Mouse (Mus musculus) intestine, postnatal 0 days (tissue): Measurements from ENCODE around the gene Thap3. TPM values are rescaled to one million over a fixed set of nuclear protein-coding genes. Genes with fewer than 3 reads are reported as not detected.

Experiments
- ATAC-seq: fragments of 200-750 bp; cut with Nextera tagmentation; 2 replicates; pipeline ENCODE4 v1.8.0; 2017; ENCODE audit warnings: mild to moderate bottlenecking, moderate TSS enrichment, moderate library complexity
- H3K27ac ChIP-seq: fragments of 300-500 bp; sonication (generic); 2 replicates; pipeline ENCODE4 v1.5.1; 2014; ENCODE audit warnings: mild to moderate bottlenecking, low read depth, low read length, moderate library complexity
- H3K27me3 ChIP-seq: fragments of 300-500 bp; sonication (generic); replicated peaks from 2 replicates; pipeline ENCODE4 v1.6.1; 2014; ENCODE audit warnings: low read length, mixed read lengths; ENCODE audit not compliant: control insufficient read depth, insufficient read depth
- H3K36me3 ChIP-seq: fragments of 300-500 bp; sonication (generic); 2 replicates; pipeline ENCODE4 v1.6.1; 2014; ENCODE audit warnings: mild to moderate bottlenecking, moderate library complexity; ENCODE audit not compliant: control insufficient read depth, insufficient read depth
- H3K4me1 ChIP-seq: fragments of 300-500 bp; sonication (generic); replicated peaks from 2 replicates; pipeline ENCODE4 v1.6.1; 2014; ENCODE audit warnings: antibody characterized with exemption, low read length, mixed read lengths; ENCODE audit not compliant: control insufficient read depth, insufficient read depth
- H3K4me2 ChIP-seq: fragments of 300-500 bp; sonication (generic); replicated peaks from 2 replicates; pipeline ENCODE4 v1.6.1; 2014; ENCODE audit warnings: low read depth, mild to moderate bottlenecking, moderate library complexity
- H3K4me3 ChIP-seq: fragments of 300-500 bp; sonication (generic); 2 replicates; pipeline ENCODE4 v1.5.1; 2014; ENCODE audit warnings: low read depth, low read length
- H3K9ac ChIP-seq: fragments of 300-500 bp; sonication (generic); 2 replicates; pipeline ENCODE4 v1.6.1; 2014; ENCODE audit warnings: mild to moderate bottlenecking, low read depth, low read length
- H3K9me3 ChIP-seq: fragments of 300-500 bp; sonication (generic); 2 replicates; pipeline ENCODE4 v1.6.1; 2016; ENCODE audit warnings: mixed run types; ENCODE audit not compliant: control insufficient read depth
- CTCF ChIP-seq: sonication (generic); IDR thresholded peaks from 2 replicates; pipeline ENCODE4 v1.5.1; 2016; ENCODE audit warnings: low read depth, mild to moderate bottlenecking, control low read depth, antibody characterized with exemption, moderate library complexity
- WGBS: fragments of 180-500 bp; shearing (Covaris S2); extraction: QIAGEN DNeasy Blood & Tissue Kit; methylation state at CpG from one replicate; pipeline ENCODE4 v1.1.7; 2014; 5-methylcytosine and 5-hydroxymethylcytosine counted together
- polyA plus RNA-seq: library from polyadenylated mRNA; unstranded; fragments of >200 nt; fragmentation: Nextera tagmentation; extraction: Ambion mirVana; gene quantifications from 2 replicates; pipeline ENCODE4 v1.2.1, GENCODE M21; 2015

Gene Thap3
- polyA plus RNA-seq, 1 experiment from 2014 or later, result 15.4 TPM

DNA sequence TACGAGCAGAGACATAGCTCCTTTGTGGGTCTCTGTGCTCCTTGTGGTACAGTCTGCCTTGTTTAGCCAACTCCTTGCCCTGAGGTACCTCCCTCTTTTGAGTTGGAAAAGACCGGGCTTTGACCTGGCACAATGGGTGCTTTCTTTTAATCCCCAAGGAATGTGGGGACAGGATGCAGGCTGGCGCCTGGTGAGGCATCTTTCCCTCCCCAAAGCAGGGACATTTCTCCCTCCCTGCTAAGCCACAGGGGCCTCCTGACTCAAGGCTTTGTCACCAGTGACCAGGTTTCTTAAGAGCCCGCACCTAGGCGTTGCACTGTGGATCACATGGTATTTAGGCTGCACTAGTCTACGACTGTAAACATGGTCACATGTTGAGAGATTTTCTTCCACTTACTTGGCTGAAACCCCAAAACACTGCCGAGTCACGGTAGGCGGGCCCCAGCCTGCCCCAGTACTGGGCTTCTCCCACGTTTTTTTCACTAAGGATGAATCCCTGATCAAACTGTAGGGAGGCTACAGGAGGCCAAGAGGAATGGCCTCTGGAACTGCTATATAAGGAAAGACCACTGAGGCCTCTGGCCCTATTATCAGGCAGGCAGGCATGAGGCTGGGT lies 21.4 kb upstream of the Thap3 start:
- H3K27me3 ChIP-seq, result no peaks in the 10 kb centered on the region
- peak; percentile 26 for ATAC-seq
- 0 out of 2 replicates have a peak overlapping the region, but pooled peaks have one; percentile 41 for H3K27ac ChIP-seq
- H3K4me2 ChIP-seq, result peak overlapping the region; percentile 100
- 2% methylated on average over 10 of the region's 10 CpGs for WGBS
- TF ChIP-seq CTCF, result no peak
- peak overlapping the region; percentile 72 for H3K4me3 ChIP-seq
- peak overlapping the region; percentile 62 for H3K9ac ChIP-seq
- H3K9me3 ChIP-seq, result no peaks in the 10 kb centered on the region
- peaks cover 10% of the 10 kb centered on the region for H3K36me3 ChIP-seq
- H3K4me1 ChIP-seq, result peaks cover 8% of the 10 kb centered on the region

DNA sequence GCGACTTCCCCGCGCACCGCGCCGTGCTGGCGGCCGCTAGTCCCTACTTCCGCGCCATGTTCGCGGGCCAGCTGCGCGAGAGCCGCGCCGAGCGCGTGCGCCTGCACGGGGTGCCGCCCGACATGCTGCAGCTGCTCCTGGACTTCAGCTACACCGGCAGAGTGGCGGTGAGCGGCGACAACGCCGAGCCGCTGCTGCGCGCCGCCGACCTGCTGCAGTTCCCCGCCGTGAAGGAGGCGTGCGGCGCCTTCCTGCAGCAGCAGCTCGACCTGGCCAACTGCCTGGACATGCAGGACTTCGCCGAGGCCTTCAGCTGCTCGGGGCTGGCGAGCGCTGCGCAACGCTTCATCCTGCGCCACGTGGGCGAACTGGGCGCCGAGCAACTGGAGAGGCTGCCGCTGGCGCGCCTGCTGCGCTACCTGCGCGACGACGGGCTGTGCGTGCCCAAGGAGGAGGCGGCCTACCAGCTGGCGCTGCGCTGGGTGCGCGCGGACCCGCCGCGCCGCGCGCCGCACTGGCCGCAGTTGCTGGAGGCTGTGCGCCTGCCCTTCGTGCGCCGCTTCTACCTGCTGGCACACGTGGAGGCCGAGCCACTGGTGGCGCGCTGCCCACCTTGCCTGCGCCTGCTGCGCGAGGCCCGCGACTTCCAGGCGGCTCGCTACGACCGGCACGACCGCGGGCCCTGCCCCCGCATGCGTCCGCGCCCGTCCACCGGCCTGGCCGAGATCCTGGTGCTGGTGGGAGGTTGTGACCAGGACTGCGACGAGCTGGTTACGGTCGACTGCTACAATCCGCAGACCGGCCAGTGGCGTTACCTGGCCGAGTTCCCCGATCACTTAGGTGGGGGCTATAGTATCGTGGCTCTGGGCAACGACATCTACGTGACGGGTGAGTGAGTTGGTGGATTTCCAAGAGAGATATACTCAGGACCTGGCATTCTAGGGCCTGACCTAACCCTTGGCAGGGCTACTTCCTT lies 20.6 kb upstream of the Thap3 start:
- H3K4me1 ChIP-seq, result peaks cover 8% of the 10 kb centered on the region
- H3K9ac ChIP-seq, result peak overlapping the region; percentile 62
- peaks cover 5% of the 10 kb centered on the region; the same call in 1 of the 2 replicates for H3K36me3 ChIP-seq
- H3K4me2 ChIP-seq, result peak overlapping the region; percentile 100
- under 1% methylated on average over 112 of the region's 115 CpGs for WGBS
- peak; percentile 76 for ATAC-seq
- no peaks in the 10 kb centered on the region for H3K9me3 ChIP-seq
- no peaks in the 10 kb centered on the region for H3K27me3 ChIP-seq
- H3K27ac ChIP-seq, result peak overlapping the region; percentile 94
- H3K4me3 ChIP-seq, result peak overlapping the region; percentile 72
- 0 out of 2 replicates have a peak, but pooled peaks have one; percentile 0 for TF ChIP-seq CTCF

DNA sequence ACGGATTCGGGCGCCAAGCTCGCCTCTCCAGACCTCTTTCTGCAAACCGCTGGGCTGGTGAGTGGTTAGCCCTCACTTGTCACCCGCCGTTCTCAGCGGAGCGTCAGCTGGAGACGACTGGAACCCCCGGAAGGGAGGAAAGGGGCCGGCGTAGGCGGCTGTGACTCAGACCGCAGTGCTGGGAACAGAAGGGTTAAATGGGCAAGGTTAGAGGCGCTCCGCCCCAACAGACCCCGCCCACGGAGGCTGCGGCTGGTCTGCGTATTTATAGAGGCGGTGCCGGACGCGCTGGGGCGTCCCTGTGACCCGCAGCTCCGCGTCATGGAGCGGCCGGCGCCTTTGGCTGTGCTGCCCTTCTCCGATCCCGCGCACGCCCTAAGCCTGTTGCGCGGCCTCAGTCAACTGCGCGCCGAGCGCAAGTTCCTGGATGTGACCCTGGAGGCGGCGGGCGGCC lies 19.9 kb upstream of the Thap3 start, which contains the start of gene Klhl21:
Klhl21 (plus strand) TSS at position 182 of the 454 bp plus-strand sequence.
- peak within 1 kb of the TSS; percentile 100 for H3K4me2 ChIP-seq
- peaks cover 8% of the 10 kb centered on the region for H3K4me1 ChIP-seq
- WGBS, result under 1% methylated on average over 45 of the region's 45 CpGs
- no peaks in the 10 kb centered on the region for H3K27me3 ChIP-seq
- H3K27ac ChIP-seq, result peak within 1 kb of the TSS; percentile 94
- no peak for TF ChIP-seq CTCF
- peak within 1 kb of the TSS; percentile 72 for H3K4me3 ChIP-seq
- H3K9me3 ChIP-seq, result no peaks in the 10 kb centered on the region
- peak; percentile 87 for ATAC-seq
- peak within 1 kb of the TSS; percentile 62 for H3K9ac ChIP-seq
- H3K36me3 ChIP-seq, result peaks cover under 1% of the 10 kb centered on the region; the same call in 1 of the 2 replicates

DNA sequence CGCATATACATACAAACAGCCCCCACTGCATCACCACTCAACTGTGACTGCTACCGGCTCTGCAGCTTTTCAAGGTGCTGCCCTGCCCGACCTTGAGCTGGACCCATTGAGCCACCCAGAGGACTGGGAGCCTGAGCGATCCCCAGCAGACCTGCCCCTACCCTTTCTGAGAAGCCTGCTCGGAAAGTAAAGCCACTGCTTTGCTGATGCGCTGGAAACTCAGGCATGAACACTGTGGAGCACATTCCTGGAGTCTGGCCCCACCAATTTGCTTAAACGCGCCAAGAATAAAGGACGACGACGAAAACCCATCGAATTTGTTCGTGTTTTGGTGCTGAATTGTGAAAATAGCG lies 19.3 kb upstream of the Thap3 start:
- Histone ChIP-seq H3K9ac (peak overlapping the region; percentile 62), H3K36me3 (no peaks in the 10 kb centered on the region; the same call in 1 of the 2 replicates), H3K27me3 (no peaks in the 10 kb centered on the region), H3K4me1 (peaks cover 8% of the 10 kb centered on the region), H3K4me3 (peak overlapping the region; percentile 72), H3K27ac (peak overlapping the region; percentile 94), H3K9me3 (no peaks in the 10 kb centered on the region), H3K4me2 (peak overlapping the region; percentile 100)
- 1% methylated on average over 14 of the region's 14 CpGs for WGBS
- ATAC-seq, result no peak
- TF ChIP-seq CTCF, result no peak

DNA sequence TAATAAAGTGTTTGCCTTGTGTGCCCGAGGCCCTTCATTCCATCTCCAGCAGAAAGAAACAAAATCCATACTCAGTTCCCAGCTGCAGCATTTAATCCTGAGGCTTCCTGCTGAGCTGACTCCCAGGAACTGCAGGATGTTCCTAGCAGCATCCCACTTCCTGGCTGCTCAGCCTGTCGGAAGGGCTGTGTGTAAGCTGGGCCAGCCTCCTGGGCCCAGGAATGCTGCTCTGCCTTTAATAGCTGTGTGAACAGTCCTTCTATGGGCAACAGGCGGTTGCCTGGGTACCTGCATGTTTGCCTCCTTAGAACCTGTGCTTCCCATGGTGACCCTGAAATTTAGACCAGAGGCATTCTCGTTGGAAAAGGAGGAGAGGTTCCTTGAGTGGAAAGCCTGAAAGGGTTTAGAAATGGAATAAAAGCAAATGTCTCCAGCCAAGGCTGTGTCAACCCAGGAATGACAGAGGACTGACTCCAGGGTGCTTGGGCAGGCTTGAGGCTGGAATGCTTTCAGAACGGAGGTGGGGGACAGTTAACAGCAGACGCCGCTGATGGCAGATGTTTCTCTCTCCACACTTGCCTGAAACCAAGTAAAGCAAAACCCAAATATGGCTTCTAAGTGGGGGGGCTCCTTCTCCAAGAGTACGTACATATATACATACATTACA lies 18.8 kb upstream of the Thap3 start:
- Histone ChIP-seq H3K4me1 (peaks cover 8% of the 10 kb centered on the region), H3K27ac (peak overlapping the region; percentile 94), H3K4me3 (peak overlapping the region; percentile 72), H3K9me3 (no peaks in the 10 kb centered on the region), H3K9ac (peak overlapping the region; percentile 62), H3K27me3 (no peaks in the 10 kb centered on the region), H3K4me2 (peak overlapping the region; percentile 100), H3K36me3 (no peaks in the 10 kb centered on the region; the same call in 1 of the 2 replicates)
- TF ChIP-seq CTCF, result no peak
- no peak for ATAC-seq
- WGBS, result 15% methylated on average over 8 of the region's 8 CpGs
